ENCODE assay signal across 8 mouse cellular contexts in genomic region chr15:103339166-103339960, GRCm38 (mm10). TPM values are rescaled to one million over a fixed set of nuclear protein-coding genes. Genes with fewer than 3 reads are reported as not detected.
DNase-seq lines count a peak whose midpoint lies in the region; ATAC-seq lines count a peak whose summit lies in the region.

No protein-coding gene starts in this region.

- peak overlapping the region; percentile 64 for H3K4me3 ChIP-seq in heart, embryonic 11.5 days (ENCODE audit: low read depth, low read length)
- H3K4me3 ChIP-seq in forebrain, embryonic 15.5 days: peak overlapping the region; percentile 64
- peak overlapping the region; percentile 66 for H3K4me3 ChIP-seq in liver, embryonic 12.5 days
- H3K4me3 ChIP-seq in stomach, embryonic 14.5 days (ENCODE audit: low read depth, low read length): peak overlapping the region; percentile 51

- H3K27ac ChIP-seq in heart, embryonic 11.5 days (ENCODE audit: low read depth, low read length): no peak overlapping the region
- no peak overlapping the region for H3K27ac ChIP-seq in forebrain, embryonic 15.5 days (replicated peaks)
- peak overlapping the region; percentile 45 for H3K27ac ChIP-seq in liver, embryonic 12.5 days
- H3K27ac ChIP-seq in stomach, embryonic 14.5 days (ENCODE audit: low read length): no peak overlapping the region

- peak overlapping the region; percentile 94 for H3K4me2 ChIP-seq in heart, embryonic 11.5 days
- H3K4me2 ChIP-seq in forebrain, embryonic 15.5 days (replicated peaks): peak overlapping the region; percentile 88
- H3K4me2 ChIP-seq in liver, embryonic 12.5 days: peak overlapping the region; percentile 94
- peak overlapping the region; percentile 86 for H3K4me2 ChIP-seq in stomach, embryonic 14.5 days (replicated peaks; ENCODE audit: low read depth, low read length)

- H3K27me3 ChIP-seq in heart, embryonic 11.5 days (ENCODE audit: control insufficient read depth, insufficient read depth, low read length): peaks cover 44% of the 10 kb centered on the region
- H3K27me3 ChIP-seq in forebrain, embryonic 15.5 days: peaks cover 17% of the 10 kb centered on the region; the same call in 1 of the 2 replicates
- peaks cover 39% of the 10 kb centered on the region for H3K27me3 ChIP-seq in liver, embryonic 12.5 days (replicated peaks)
- 0 out of 2 replicates have a peak, but pooled peaks cover 11% of the 10 kb centered on the region for H3K27me3 ChIP-seq in stomach, embryonic 14.5 days (ENCODE audit: control insufficient read depth, insufficient read depth, low read length)

- no peaks in the 10 kb centered on the region for H3K9me3 ChIP-seq in heart, embryonic 11.5 days (replicated peaks; ENCODE audit: control insufficient read depth, low read length)
- no peaks in the 10 kb centered on the region for H3K9me3 ChIP-seq in forebrain, embryonic 15.5 days
- no peaks in the 10 kb centered on the region for H3K9me3 ChIP-seq in liver, embryonic 12.5 days (replicated peaks)
- H3K9me3 ChIP-seq in stomach, embryonic 14.5 days (ENCODE audit: control insufficient read depth, low read depth, low read length): no peaks in the 10 kb centered on the region

- H3K4me1 ChIP-seq in heart, embryonic 11.5 days (ENCODE audit: control insufficient read depth, insufficient read depth, low read length): peaks cover 14% of the 10 kb centered on the region
- peaks cover 21% of the 10 kb centered on the region for H3K4me1 ChIP-seq in forebrain, embryonic 15.5 days
- H3K4me1 ChIP-seq in liver, embryonic 12.5 days: peaks cover 70% of the 10 kb centered on the region
- peaks cover 11% of the 10 kb centered on the region; the same call in 1 of the 2 replicates for H3K4me1 ChIP-seq in stomach, embryonic 14.5 days (ENCODE audit: control insufficient read depth, insufficient read depth, low read length)

- intact Hi-C loops in heart, postnatal 14 days (cut with DNase I): no loop called here

- H3K36me3 ChIP-seq in heart, embryonic 11.5 days (ENCODE audit: control insufficient read depth, insufficient read depth, low read length): peaks cover 2% of the 10 kb centered on the region; the same call in 1 of the 2 replicates
- no peaks in the 10 kb centered on the region for H3K36me3 ChIP-seq in forebrain, embryonic 15.5 days
- peaks cover 9% of the 10 kb centered on the region for H3K36me3 ChIP-seq in liver, embryonic 12.5 days
- peaks cover 6% of the 10 kb centered on the region; the same call in 1 of the 2 replicates for H3K36me3 ChIP-seq in stomach, embryonic 14.5 days (ENCODE audit: control insufficient read depth, insufficient read depth, low read length)

- H3K9ac ChIP-seq in heart, embryonic 11.5 days (ENCODE audit: low read depth, low read length): peak overlapping the region; percentile 66
- H3K9ac ChIP-seq in forebrain, embryonic 15.5 days (replicated peaks): peak overlapping the region; percentile 59
- peak overlapping the region; percentile 66 for H3K9ac ChIP-seq in liver, embryonic 12.5 days
- 0 out of 2 replicates have a peak overlapping the region, but pooled peaks have one; percentile 23 for H3K9ac ChIP-seq in stomach, embryonic 14.5 days (replicated peaks; ENCODE audit: low read depth, low read length)

- WGBS in heart, embryonic 11.5 days (ENCODE audit: insufficient replicate concordance): 2% methylated on average over 29 of the region's 31 CpGs
- 8% methylated on average over 29 of the region's 31 CpGs for whole genome bisulfite sequencing in forebrain, embryonic 15.5 days
- WGBS in liver, embryonic 12.5 days (ENCODE audit: insufficient replicate concordance): 0% methylated on average over 26 of the region's 31 CpGs
- WGBS in stomach, embryonic 14.5 days: 7% methylated on average over 29 of the region's 31 CpGs

- DNase-seq in heart, postnatal 14 days: no peak
- DNase-seq in ES-CJ7 (ENCODE audit: low read depth, low spot score): peak; percentile 38
- no peak for DNase-seq in gastrocnemius, adult 8-10 months (ENCODE audit: low spot score in 2 of 2)

- peak; percentile 13; the same call in 1 of the 2 replicates for ATAC-seq in heart, embryonic 11.5 days (replicated peaks; ENCODE audit: insufficient number of reproducible peaks, low FRiP score, low TSS enrichment)
- peak; percentile 48 for ATAC-seq in forebrain, embryonic 15.5 days (replicated peaks)
- peak; percentile 70 for ATAC-seq in liver, embryonic 12.5 days
- ATAC-seq in stomach, embryonic 14.5 days (ENCODE audit: insufficient number of reproducible peaks, insufficient read depth, low FRiP score, low read depth): peak; percentile 2; the same call in 1 of the 2 replicates
- ATAC-seq in monocyte, adult 5-6 weeks (replicated peaks; ENCODE audit: insufficient number of reproducible peaks, low FRiP score, low TSS enrichment, poor library complexity, severe bottlenecking): no peak

RNA-seq across cellular contexts. Expression of gene Zfp385a, which starts 0.5 kb away (rescaled TPM):
- 10.2 and 11.6 TPM in 2 replicates for polyA plus RNA-seq in heart, embryonic 11.5 days (2014; fragmentation: Nextera tagmentation; extraction: Ambion mirVana)
- 10 to 100 TPM; 16.6 to 18.4 TPM for total RNA-seq in heart, postnatal 14 days (2021)
- 12.7 and 13.0 TPM in 2 replicates for polyA plus RNA-seq in forebrain, embryonic 15.5 days (2015; fragmentation: Nextera tagmentation; extraction: Ambion mirVana)
- 7.7 and 8.2 TPM in 2 replicates for polyA plus RNA-seq in liver, embryonic 12.5 days (2016; fragmentation: Nextera tagmentation; extraction: Ambion mirVana)
- 11.1 and 11.7 TPM in 2 replicates for polyA plus RNA-seq in stomach, embryonic 14.5 days (2014; fragmentation: Nextera tagmentation; extraction: Ambion mirVana)
- total RNA-seq in monocyte, adult 5-6 weeks (2017): 0.85 to 3.7 TPM (median 1.7 TPM) in 3 replicates
- 1 to 10 TPM; 5.7 to 6.4 (median 5.9) TPM for total RNA-seq in gastrocnemius, adult 8-10 months (2022)

RNA-seq across cellular contexts. Expression of gene Itga5, which starts 27.2 kb away (rescaled TPM):
- 66.4 and 82.7 TPM in 2 replicates for polyA plus RNA-seq in heart, embryonic 11.5 days (2014; fragmentation: Nextera tagmentation; extraction: Ambion mirVana)
- 10 to 100 TPM; 61.1 to 70.4 TPM for total RNA-seq in heart, postnatal 14 days (2021)
- polyA plus RNA-seq in forebrain, embryonic 15.5 days (2015; fragmentation: Nextera tagmentation; extraction: Ambion mirVana): 5.7 and 7.2 TPM in 2 replicates
- polyA plus RNA-seq in liver, embryonic 12.5 days (2016; fragmentation: Nextera tagmentation; extraction: Ambion mirVana): 21.8 and 23.2 TPM in 2 replicates
- 67.5 and 71.2 TPM in 2 replicates for polyA plus RNA-seq in stomach, embryonic 14.5 days (2014; fragmentation: Nextera tagmentation; extraction: Ambion mirVana)
- 3.1 to 26.6 TPM (median 11.4 TPM) in 3 replicates for total RNA-seq in monocyte, adult 5-6 weeks (2017)
- 1 to 10 TPM; 4.0 to 4.9 (median 4.5) TPM for total RNA-seq in gastrocnemius, adult 8-10 months (2022)

RNA-seq across cellular contexts. Expression of gene Gpr84, which starts 29.0 kb away (rescaled TPM):
- polyA plus RNA-seq in heart, embryonic 11.5 days (2014; fragmentation: Nextera tagmentation; extraction: Ambion mirVana): 0.41 and 0.53 TPM in 2 replicates
- not detected for total RNA-seq in heart, postnatal 14 days (2021)
- polyA plus RNA-seq in forebrain, embryonic 15.5 days (2015; fragmentation: Nextera tagmentation; extraction: Ambion mirVana): 0.28 and 0.37 TPM in 2 replicates
- polyA plus RNA-seq in liver, embryonic 12.5 days (2016; fragmentation: Nextera tagmentation; extraction: Ambion mirVana): 0.75 and 0.78 TPM in 2 replicates
- 0.24 and 0.46 TPM in 2 replicates for polyA plus RNA-seq in stomach, embryonic 14.5 days (2014; fragmentation: Nextera tagmentation; extraction: Ambion mirVana)
- 0.53 to 1.2 TPM (median 0.87 TPM) in 3 replicates for total RNA-seq in monocyte, adult 5-6 weeks (2017)
- not detected for total RNA-seq in gastrocnemius, adult 8-10 months (2022)
